Mouse (Mus musculus) embryonic facial prominence, embryonic 14.5 days (tissue): Measurements from ENCODE around the gene Nubp1. TPM values are rescaled to one million over a fixed set of nuclear protein-coding genes. Genes with fewer than 3 reads are reported as not detected.

Experiments
- ATAC-seq: fragments of 200-750 bp; cut with Nextera tagmentation; 2 replicates; pipeline ENCODE4 v1.8.0; 2017; ENCODE audit warnings: low read depth, moderate number of reproducible peaks, moderate TSS enrichment
- DNase-seq: peaks from one replicate; pipeline ENCODE4 v3.0.0-alpha.2; 2015; ENCODE audit warnings: low spot score
- H3K27ac ChIP-seq: fragments of 300-500 bp; sonication (generic); replicated peaks from 2 replicates; pipeline ENCODE4 v1.5.1; 2014; ENCODE audit warnings: low read depth, mild to moderate bottlenecking, low read length, moderate library complexity
- H3K27me3 ChIP-seq: fragments of 300-500 bp; sonication (generic); replicated peaks from 2 replicates; pipeline ENCODE4 v1.6.1; 2014; ENCODE audit warnings: low read length; ENCODE audit not compliant: control insufficient read depth, insufficient read depth
- H3K36me3 ChIP-seq: fragments of 300-500 bp; sonication (generic); 2 replicates; pipeline ENCODE4 v1.6.1; 2014; ENCODE audit warnings: low read length, mixed read lengths; ENCODE audit not compliant: control insufficient read depth, insufficient read depth
- H3K4me1 ChIP-seq: fragments of 300-500 bp; sonication (generic); 2 replicates; pipeline ENCODE4 v1.6.1; 2014; ENCODE audit warnings: antibody characterized with exemption, low read length; ENCODE audit not compliant: control insufficient read depth, insufficient read depth
- H3K4me2 ChIP-seq: fragments of 300-500 bp; sonication (generic); 2 replicates; pipeline ENCODE4 v1.6.1; 2014; ENCODE audit warnings: low read depth, mild to moderate bottlenecking, low read length, moderate library complexity, mixed read lengths
- H3K4me3 ChIP-seq: fragments of 300-500 bp; sonication (generic); 2 replicates; pipeline ENCODE4 v1.5.1; 2014; ENCODE audit warnings: low read depth, mild to moderate bottlenecking, low read length
- H3K9ac ChIP-seq: fragments of 300-500 bp; sonication (generic); 2 replicates; pipeline ENCODE4 v1.6.1; 2014; ENCODE audit warnings: low read depth, mild to moderate bottlenecking, low read length, moderate library complexity, mixed read lengths
- H3K9me3 ChIP-seq: fragments of 300-500 bp; sonication (generic); 2 replicates; pipeline ENCODE4 v1.6.1; 2016; ENCODE audit warnings: low read length; ENCODE audit not compliant: control insufficient read depth
- whole genome bisulfite sequencing: fragments of 180-500 bp; shearing (Covaris S2); extraction: QIAGEN DNeasy Blood & Tissue Kit; methylation state at CpG from one replicate; pipeline ENCODE4 v1.1.7; 2014; 5-methylcytosine and 5-hydroxymethylcytosine counted together
- polyA plus RNA-seq: library from polyadenylated mRNA; unstranded; fragments of >200 nt; fragmentation: Nextera tagmentation; extraction: Ambion mirVana; gene quantifications from 2 replicates; pipeline ENCODE4 v1.2.1, GENCODE M21; 2014

Gene Nubp1
- polyA plus RNA-seq, 1 experiment from 2014 or later = 49.0 TPM

DNA sequence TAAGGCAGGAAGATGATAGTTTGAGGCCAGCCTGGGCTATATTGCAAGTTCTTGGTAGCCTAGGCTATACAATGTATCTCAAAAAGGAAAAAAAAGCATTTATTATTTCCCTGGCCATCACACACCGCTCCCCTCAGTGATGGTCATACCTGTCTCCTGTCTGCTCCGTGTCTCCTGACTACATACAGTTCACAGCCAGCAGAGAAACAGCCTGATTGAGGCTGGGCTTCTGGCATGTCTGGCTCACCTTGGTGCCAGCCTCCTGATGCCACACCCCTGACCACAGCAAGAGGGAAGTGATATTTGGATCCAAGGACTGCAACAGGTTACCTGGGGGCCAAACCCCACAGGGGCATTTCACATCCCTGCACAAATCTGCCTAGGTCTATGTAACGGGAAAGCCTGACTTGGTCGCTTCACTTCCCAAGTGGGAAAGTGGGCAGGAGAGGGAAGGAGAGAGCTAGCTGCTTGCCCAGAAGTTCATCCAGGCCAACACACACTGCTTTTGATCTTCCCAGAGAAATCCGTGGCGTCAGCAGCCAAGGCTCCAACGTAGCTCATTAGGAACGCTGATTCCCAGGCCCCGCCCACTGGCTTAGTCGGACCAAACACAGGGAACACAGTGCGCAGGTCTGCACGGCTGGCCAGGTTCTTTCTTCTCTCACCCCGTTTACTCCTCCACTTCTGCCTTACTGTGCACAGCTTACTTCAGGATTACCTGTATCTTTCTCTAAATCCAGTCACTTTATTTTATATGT, 37.3 kb upstream of the Nubp1 start:
- H3K9me3 ChIP-seq = no peaks in the 10 kb centered on the region
- DNase-seq (peak; percentile 83), ATAC-seq (peak; percentile 85)
- H3K4me1 ChIP-seq = no peaks in the 10 kb centered on the region; the same call in none of the 2 replicates
- peak overlapping the region; percentile 49 for H3K4me2 ChIP-seq
- no peaks in the 10 kb centered on the region for H3K36me3 ChIP-seq
- 27% methylated on average over 13 of the region's 13 CpGs for WGBS
- H3K27ac ChIP-seq = no peak overlapping the region
- H3K4me3 ChIP-seq = peak overlapping the region; percentile 19; the same call in 1 of the 2 replicates
- no peaks in the 10 kb centered on the region for H3K27me3 ChIP-seq
- H3K9ac ChIP-seq = no peak overlapping the region; the same call in 1 of the 2 replicates

DNA sequence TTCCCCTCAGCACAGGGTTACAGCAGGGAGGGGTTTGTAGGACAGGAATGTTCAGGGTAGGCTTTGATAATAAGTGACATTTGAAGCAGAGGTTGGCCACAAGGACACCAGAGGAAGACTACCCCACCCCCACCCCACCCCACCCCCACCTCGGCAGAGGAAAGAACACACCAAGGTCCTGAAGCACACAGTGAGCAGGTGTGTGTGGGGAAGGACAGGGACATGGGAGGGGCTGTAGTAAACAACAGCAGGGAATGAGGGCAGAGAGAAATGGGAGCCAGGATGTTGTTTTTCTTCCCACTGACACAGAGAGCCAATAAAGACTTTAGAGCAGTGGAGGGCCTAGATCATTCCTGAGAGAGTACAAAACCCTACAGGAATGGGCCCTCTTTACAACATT, 34.5 kb upstream of the Nubp1 start:
- DNase-seq = no peak
- no peak overlapping the region for H3K27ac ChIP-seq
- no peaks in the 10 kb centered on the region; the same call in 1 of the 2 replicates for H3K4me1 ChIP-seq
- no peaks in the 10 kb centered on the region for H3K36me3 ChIP-seq
- no peak overlapping the region for H3K4me2 ChIP-seq
- no peaks in the 10 kb centered on the region for H3K27me3 ChIP-seq
- no peak for ATAC-seq
- WGBS = 28% methylated on average over 1 of the region's 1 CpGs
- H3K9ac ChIP-seq = no peak overlapping the region
- no peaks in the 10 kb centered on the region for H3K9me3 ChIP-seq
- no peak overlapping the region for H3K4me3 ChIP-seq

DNA sequence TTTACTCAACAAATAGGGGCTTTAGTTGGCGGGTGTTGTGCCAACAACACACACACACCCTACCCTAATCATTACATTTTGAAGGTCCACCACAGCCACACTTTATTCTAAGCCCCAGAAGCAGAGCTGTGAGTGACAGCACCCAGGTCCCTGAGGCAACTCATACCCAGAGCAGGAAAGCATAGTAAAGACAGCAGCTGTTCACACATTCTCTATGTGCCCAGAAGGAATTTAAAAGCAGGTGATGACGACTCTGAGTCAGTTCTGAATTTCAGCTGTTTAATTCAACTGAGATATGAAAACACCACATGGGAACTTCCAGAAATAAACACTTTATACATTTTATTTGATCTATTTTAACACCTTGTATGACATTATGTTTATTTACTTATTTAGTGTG, 32.2 kb upstream of the Nubp1 start:
- WGBS = 48% methylated on average over 2 of the region's 2 CpGs

DNA sequence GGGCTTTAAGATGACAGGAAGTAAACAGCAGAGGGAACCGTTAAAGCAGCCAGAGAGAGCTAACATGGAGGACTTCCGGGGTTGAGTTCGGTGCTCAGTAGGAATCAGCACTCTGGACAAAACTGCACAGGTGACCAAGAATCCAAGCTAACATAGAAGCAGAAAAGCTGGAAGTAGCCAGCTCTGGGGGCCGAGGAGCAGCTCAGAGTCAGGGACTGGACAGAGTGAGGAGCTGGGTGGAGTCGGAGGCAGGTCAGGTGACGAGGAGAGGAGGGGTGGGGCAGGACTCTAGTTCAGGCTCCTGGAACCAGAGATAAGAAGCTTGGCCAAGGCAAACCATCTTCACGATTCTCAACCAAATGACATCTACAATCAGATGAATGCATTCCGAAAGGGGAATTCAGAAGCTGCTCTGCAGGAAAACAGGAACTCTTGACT, 27.7 kb upstream of the Nubp1 start:
- Histone ChIP-seq H3K9me3 (no peaks in the 10 kb centered on the region), H3K4me3 (peak overlapping the region; percentile 5; the same call in 1 of the 2 replicates), H3K36me3 (no peaks in the 10 kb centered on the region), H3K27me3 (no peaks in the 10 kb centered on the region), H3K9ac (no peak overlapping the region), H3K27ac (no peak overlapping the region), H3K4me1 (peaks cover 5% of the 10 kb centered on the region; the same call in 1 of the 2 replicates), H3K4me2 (peak overlapping the region; percentile 32)
- DNase-seq = no peak
- WGBS = 26% methylated on average over 8 of the region's 8 CpGs
- ATAC-seq = 0 out of 2 replicates have a peak, but pooled peaks have one; percentile 48

More for the DNA sequence above, 32.2 kb upstream of the Nubp1 start:
- Histone ChIP-seq H3K9ac (no peak overlapping the region), H3K4me1 (peaks cover 5% of the 10 kb centered on the region), H3K27me3 (no peaks in the 10 kb centered on the region), H3K4me3 (no peak overlapping the region), H3K4me2 (no peak overlapping the region), H3K27ac (no peak overlapping the region), H3K9me3 (no peaks in the 10 kb centered on the region), H3K36me3 (no peaks in the 10 kb centered on the region)
- DNase-seq = peak; percentile 44
- peak; percentile 39; the same call in 1 of the 2 replicates for ATAC-seq

- no peak for ATAC-seq
- H3K36me3 ChIP-seq = no peaks in the 10 kb centered on the region
- DNase-seq = no peak
- H3K4me2 ChIP-seq = peak overlapping the region; percentile 32; the same call in 1 of the 2 replicates
- no peaks in the 10 kb centered on the region for H3K9me3 ChIP-seq
- 59% methylated on average over 3 of the region's 3 CpGs for WGBS
- no peak overlapping the region for H3K27ac ChIP-seq
- no peak overlapping the region for H3K4me3 ChIP-seq
- H3K9ac ChIP-seq = no peak overlapping the region
- H3K4me1 ChIP-seq = peaks cover 5% of the 10 kb centered on the region; the same call in 1 of the 2 replicates
- H3K27me3 ChIP-seq = no peaks in the 10 kb centered on the region
These were observed 27.2 kb upstream of the Nubp1 start for GRCm38 (mm10) chr16:10384544-10384943.

GRCm38 (mm10) chr16:10385261-10385660, 26.5 kb upstream of the Nubp1 start:
- Histone ChIP-seq H3K4me3 (no peak overlapping the region), H3K9ac (no peak overlapping the region), H3K4me2 (no peak overlapping the region), H3K36me3 (no peaks in the 10 kb centered on the region), H3K27me3 (no peaks in the 10 kb centered on the region), H3K9me3 (no peaks in the 10 kb centered on the region), H3K4me1 (peaks cover 5% of the 10 kb centered on the region; the same call in 1 of the 2 replicates), H3K27ac (no peak overlapping the region; the same call in 1 of the 2 replicates)
- ATAC-seq = no peak
- 78% methylated on average over 12 of the region's 12 CpGs for WGBS
- no peak for DNase-seq

- Histone ChIP-seq H3K9me3 (no peaks in the 10 kb centered on the region), H3K4me3 (no peak overlapping the region), H3K9ac (no peak overlapping the region), H3K4me2 (no peak overlapping the region), H3K27me3 (no peaks in the 10 kb centered on the region), H3K36me3 (no peaks in the 10 kb centered on the region), H3K4me1 (peaks cover 5% of the 10 kb centered on the region; the same call in 1 of the 2 replicates), H3K27ac (no peak overlapping the region)
- no peak for DNase-seq
- no peak for ATAC-seq
- 86% methylated on average over 6 of the region's 6 CpGs for WGBS
These were observed 22.9 kb upstream of the Nubp1 start for GRCm38 (mm10) chr16:10388634-10389365.

DNA sequence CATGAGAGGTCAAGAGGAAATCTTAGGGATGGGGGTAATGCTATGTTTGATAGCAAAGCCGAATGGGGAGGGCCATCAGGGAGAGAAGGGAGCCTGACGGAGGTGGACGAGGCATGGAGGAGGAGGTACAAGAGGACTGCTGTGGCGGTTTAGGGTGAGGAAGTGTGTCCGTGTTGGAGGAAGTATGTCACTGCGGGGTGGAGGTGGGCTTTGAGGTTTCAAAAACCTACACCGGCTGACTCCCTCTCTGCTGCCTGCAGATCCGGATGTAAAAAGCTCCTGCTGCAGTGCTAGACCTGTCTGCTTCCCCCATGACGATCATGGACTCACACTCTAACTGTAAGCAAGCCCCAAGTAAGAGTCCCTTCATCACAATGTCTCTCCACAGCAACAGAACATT, 19.2 kb upstream of the Nubp1 start:
- peaks cover 15% of the 10 kb centered on the region for H3K27me3 ChIP-seq
- no peak overlapping the region for H3K4me2 ChIP-seq
- H3K27ac ChIP-seq = no peak overlapping the region
- WGBS = 82% methylated on average over 9 of the region's 9 CpGs
- no peak overlapping the region for H3K9ac ChIP-seq
- ATAC-seq (no peak), DNase-seq (no peak)
- no peaks in the 10 kb centered on the region for H3K36me3 ChIP-seq
- no peaks in the 10 kb centered on the region for H3K9me3 ChIP-seq
- no peak overlapping the region for H3K4me3 ChIP-seq
- peaks cover 6% of the 10 kb centered on the region; the same call in 1 of the 2 replicates for H3K4me1 ChIP-seq
